In the genomic region with DNA sequence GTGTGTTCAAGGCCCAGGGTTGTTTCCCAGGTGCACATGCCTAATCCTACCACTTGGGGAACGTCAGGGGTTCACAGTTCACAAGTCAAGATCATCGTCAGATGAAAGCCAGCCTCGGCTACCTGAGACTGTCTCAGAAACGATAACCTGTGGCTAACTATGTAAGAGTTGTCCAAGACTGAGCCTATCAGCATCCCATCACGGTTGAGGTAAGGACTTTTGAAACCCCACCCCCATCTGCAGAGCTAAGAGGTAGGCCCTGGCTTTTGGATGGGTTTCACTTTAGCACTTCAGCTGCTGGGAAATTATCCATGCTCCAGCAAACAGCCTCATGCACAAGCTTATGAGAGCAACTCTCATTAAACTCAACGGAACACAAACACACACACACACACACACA, we compare ENCODE assay signal across 22 mouse cellular contexts.
DNase-seq lines count a peak whose midpoint lies in the region; ATAC-seq and TF ChIP-seq lines count a peak whose summit lies in the region.
"Had no signal": no experiment of that assay in that cellular context is flagged by ENCODE, and none has a peak within 500 bp of the region (broad histone marks: within the 10 kb centered on the region; RNA-seq: fewer than 3 reads in every experiment).

No protein-coding gene starts in this region.

- no peak overlapping the region for H3K4me3 ChIP-seq in heart, embryonic 12.5 days
- H3K4me3 ChIP-seq in heart, embryonic 11.5 days (ENCODE audit: low read depth, low read length) = no peak overlapping the region
- H3K4me3 ChIP-seq in layer of hippocampus, adult 2 months = no peak overlapping the region
- no peak overlapping the region for H3K4me3 ChIP-seq in myocyte
- H3K4me3 ChIP-seq: embryonic facial prominence, embryonic 12.5 days; embryonic facial prominence, embryonic 15.5 days; gastrocnemius, adult 2 months; heart, adult 2 months; hindbrain, embryonic 12.5 days; hindbrain, embryonic 15.5 days had no signal

- H3K27ac ChIP-seq in heart, embryonic 12.5 days (ENCODE audit: poor library complexity, severe bottlenecking) = 0 out of 2 replicates have a peak overlapping the region, but pooled peaks have one; percentile 11
- H3K27ac ChIP-seq in heart, embryonic 11.5 days (ENCODE audit: low read depth, low read length) = no peak overlapping the region
- no peak overlapping the region for H3K27ac ChIP-seq in layer of hippocampus, adult 2 months
- H3K27ac ChIP-seq: embryonic facial prominence, embryonic 12.5 days; embryonic facial prominence, embryonic 15.5 days; gastrocnemius, adult 2 months; heart, adult 2 months; hindbrain, embryonic 12.5 days; hindbrain, embryonic 15.5 days had no signal

- TF ChIP-seq POLR2A in myocyte (IDR thresholded peaks at IDR 0.05; ENCODE audit: insufficient read length, low read depth) = no peak

- WGBS in heart, embryonic 12.5 days = 78% methylated on average over 6 of the region's 6 CpGs
- WGBS in heart, embryonic 11.5 days (ENCODE audit: insufficient replicate concordance) = 86% methylated on average over 6 of the region's 6 CpGs

- peaks cover 24% of the 10 kb centered on the region for H3K4me1 ChIP-seq in heart, embryonic 12.5 days (replicated peaks)
- peaks cover 10% of the 10 kb centered on the region; the same call in 1 of the 2 replicates for H3K4me1 ChIP-seq in heart, embryonic 11.5 days (ENCODE audit: control insufficient read depth, insufficient read depth, low read length)

- no peaks in the 10 kb centered on the region for H3K27me3 ChIP-seq in heart, embryonic 12.5 days (replicated peaks)
- no peaks in the 10 kb centered on the region for H3K27me3 ChIP-seq in heart, embryonic 11.5 days (ENCODE audit: control insufficient read depth, insufficient read depth, low read length)
- H3K27me3 ChIP-seq in myocyte (ENCODE audit: control insufficient read depth, insufficient read depth, insufficient read length) = no peaks in the 10 kb centered on the region
- H3K27me3 ChIP-seq: embryonic facial prominence, embryonic 12.5 days; embryonic facial prominence, embryonic 15.5 days; hindbrain, embryonic 12.5 days; hindbrain, embryonic 15.5 days had no signal

- no peak overlapping the region for H3ac ChIP-seq in myocyte (ENCODE audit: control insufficient read depth, insufficient read length)

- no peaks in the 10 kb centered on the region for H3K9me3 ChIP-seq in heart, embryonic 12.5 days (replicated peaks)
- H3K9me3 ChIP-seq in heart, embryonic 11.5 days (replicated peaks; ENCODE audit: control insufficient read depth, low read length) = no peaks in the 10 kb centered on the region
- H3K9me3 ChIP-seq: embryonic facial prominence, embryonic 12.5 days; embryonic facial prominence, embryonic 15.5 days; hindbrain, embryonic 12.5 days; hindbrain, embryonic 15.5 days had no signal

- 0 out of 2 replicates have a peak, but pooled peaks have one; percentile 4 for TF ChIP-seq CTCF in layer of hippocampus, adult 2 months (conservative IDR thresholded peaks at IDR 0.05)

- no peak overlapping the region for H3K9ac ChIP-seq in heart, embryonic 12.5 days
- H3K9ac ChIP-seq in heart, embryonic 11.5 days (ENCODE audit: low read depth, low read length) = no peak overlapping the region
- H3K9ac ChIP-seq: embryonic facial prominence, embryonic 12.5 days; embryonic facial prominence, embryonic 15.5 days; forebrain, postnatal 0 days; hindbrain, embryonic 12.5 days; hindbrain, embryonic 15.5 days had no signal

- no peak for ATAC-seq in heart, embryonic 12.5 days (ENCODE audit: insufficient number of reproducible peaks, low FRiP score)
- ATAC-seq in heart, embryonic 11.5 days (replicated peaks; ENCODE audit: insufficient number of reproducible peaks, low FRiP score, low TSS enrichment) = no peak
- ATAC-seq: CD4-positive, CD25-positive, alpha-beta regulatory T cell, adult 4 months; forebrain, embryonic 14.5 days; forebrain, postnatal 0 days had no signal

- H3K79me2 ChIP-seq in myocyte (ENCODE audit: control insufficient read depth, insufficient read depth) = no peaks in the 10 kb centered on the region

- DNase-seq in layer of hippocampus, adult 2 months (ENCODE audit: low spot score in 2 of 2) = no peak
- DNase-seq in layer of hippocampus, postnatal 14 days (ENCODE audit: low spot score in 2 of 2) = no peak
- DNase-seq in urinary bladder, postnatal 36 days (ENCODE audit: low spot score in 2 of 2) = no peak
- DNase-seq: adrenal gland, adult 2 months; adrenal gland, postnatal 14 days; cerebellum, adult 11 months; cerebellum, adult 2 months; cerebellum, adult 9-11 months; cerebellum, postnatal 25 days; forebrain, postnatal 0 days; gastrocnemius, adult 2 months; gastrocnemius, postnatal 14 days; heart, adult 2 months had no signal

- H3K36me3 ChIP-seq in heart, embryonic 12.5 days = no peaks in the 10 kb centered on the region
- no peaks in the 10 kb centered on the region for H3K36me3 ChIP-seq in heart, embryonic 11.5 days (ENCODE audit: control insufficient read depth, insufficient read depth, low read length)
- no peaks in the 10 kb centered on the region for H3K36me3 ChIP-seq in myocyte (ENCODE audit: control insufficient read depth, insufficient read depth)
- H3K36me3 ChIP-seq: embryonic facial prominence, embryonic 12.5 days; embryonic facial prominence, embryonic 15.5 days; hindbrain, embryonic 12.5 days; hindbrain, embryonic 15.5 days had no signal

- H3K4me2 ChIP-seq in heart, embryonic 12.5 days = no peak overlapping the region
- no peak overlapping the region for H3K4me2 ChIP-seq in heart, embryonic 11.5 days
- H3K4me2 ChIP-seq in myocyte (ENCODE audit: low read depth) = peak overlapping the region; percentile 7
- H3K4me2 ChIP-seq: embryonic facial prominence, embryonic 12.5 days; embryonic facial prominence, embryonic 15.5 days; hindbrain, embryonic 12.5 days; hindbrain, embryonic 15.5 days had no signal

TF ChIP-seq in myocyte, 11 proteins besides CTCF, POLR2A, EP300 and RAD21:
- TF ChIP-seq MAX (IDR thresholded peaks at IDR 0.05; ENCODE audit: low read depth) (no peak), TCF3 (IDR thresholded peaks at IDR 0.05; ENCODE audit: insufficient read length, low read depth) (no peak), USF1 (IDR thresholded peaks at IDR 0.05; ENCODE audit: low read depth) (no peak), TCF12 (IDR thresholded peaks at IDR 0.05; ENCODE audit: insufficient read depth, poor library complexity, severe bottlenecking) (no peak), MYOD1 (IDR thresholded peaks at IDR 0.05; ENCODE audit: control insufficient read depth in 1 of 3, insufficient read length in 2 of 3, low read depth in 2 of 3) (no peak), MYOG (IDR thresholded peaks at IDR 0.05; ENCODE audit: control insufficient read depth in 1 of 3, insufficient read depth in 1 of 3, insufficient read length in 2 of 3, low read depth in 2 of 3) (no peak), E2F4 (IDR thresholded peaks at IDR 0.05; ENCODE audit: insufficient read depth) (no peak), CEBPB (IDR thresholded peaks at IDR 0.05; ENCODE audit: insufficient read depth, poor library complexity, severe bottlenecking) (no peak), POLR2AphosphoS2 (IDR thresholded peaks at IDR 0.05; ENCODE audit: insufficient read length, low read depth) (no peak), SRF (IDR thresholded peaks at IDR 0.05; ENCODE audit: control insufficient read depth, insufficient read length, low read depth) (no peak), REST (IDR thresholded peaks at IDR 0.05; ENCODE audit: insufficient read depth, insufficient read length) (no peak)
